Mouse (Mus musculus) retina, adult 2 months (tissue): Measurements from ENCODE around the gene Rpl32.
"Not testable (repeated sequence)": the region's sequence is repeated elsewhere in the genome, so short reads cannot be mapped to it uniquely, and the experiment has no call there.

ENCODE experiments used
- DNase-seq: peaks from one replicate; pipeline ENCODE4 v3.0.0-alpha.2; 2012; ENCODE audit warnings: low read depth, low spot score

The Rpl32 gene

DNA sequence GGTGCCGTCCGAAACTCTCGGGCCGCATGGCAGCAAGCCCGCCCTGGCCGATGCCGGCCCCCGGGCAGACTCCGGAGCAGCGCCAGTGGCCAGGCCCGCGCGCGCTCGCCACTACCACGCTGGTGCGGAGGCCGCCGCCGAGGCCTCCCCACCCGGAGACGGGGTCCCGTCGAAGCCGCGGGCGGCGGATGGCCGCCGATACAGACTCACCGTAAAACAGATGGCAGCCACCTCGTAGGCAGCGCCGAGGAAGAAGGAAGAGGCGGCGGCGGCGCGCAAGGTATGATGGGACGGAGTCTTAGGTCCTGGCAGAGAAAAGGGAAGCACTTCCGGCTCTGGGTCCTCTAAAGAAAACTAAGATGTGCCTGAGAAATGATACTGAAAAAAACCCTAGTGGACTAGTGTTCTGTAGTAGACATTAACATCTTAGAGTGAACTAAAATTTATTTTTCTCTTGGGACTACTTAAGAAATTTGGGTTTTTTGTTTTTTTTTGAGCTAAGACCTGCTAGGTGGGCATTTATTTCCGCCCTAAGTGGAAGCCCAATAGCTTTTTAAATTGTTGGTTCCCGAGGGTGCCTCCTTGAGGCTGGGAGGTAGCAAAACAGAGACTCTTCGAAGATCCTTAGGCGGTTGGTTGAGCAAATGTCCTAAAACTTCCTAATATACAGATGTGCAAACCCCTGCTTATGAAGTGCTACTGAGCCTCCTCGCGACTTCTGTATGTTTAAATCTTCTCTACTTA, at the start of gene Rpl32:
Gene Rpl32 (minus strand): TSS at position 260 of the 744 bp plus-strand sequence.
- peak; percentile 89 for DNase-seq

GRCm38 (mm10) chr6:115856361-115856745, 47.8 kb upstream of the Rpl32 start:
- no peak for DNase-seq

- DNase-seq = no peak
Observed at GRCm38 (mm10) chr6:115855733-115856360, 47.3 kb upstream of the Rpl32 start.

GRCm38 (mm10) chr6:115854432-115854831, 45.9 kb upstream of the Rpl32 start:
- no peak for DNase-seq

DNA sequence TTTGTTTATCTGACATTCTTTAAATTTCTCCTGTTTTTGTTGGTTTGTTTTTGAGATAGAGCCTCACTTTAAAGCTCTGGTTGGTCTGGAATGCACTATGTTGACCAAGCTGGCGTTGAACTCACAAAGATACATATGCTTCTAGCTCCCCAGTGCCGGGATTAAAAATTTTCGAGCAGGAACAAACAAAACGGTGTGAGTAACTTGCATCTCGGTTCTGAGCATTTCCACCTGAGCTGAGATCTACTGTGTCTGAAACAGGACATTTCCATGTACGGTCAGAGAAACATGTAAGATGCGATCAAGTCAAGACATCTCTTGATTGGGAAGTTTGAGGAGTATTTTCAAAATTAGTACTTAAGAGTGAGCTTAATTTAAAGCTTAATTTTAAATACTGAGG, 45.4 kb upstream of the Rpl32 start:
- no peak for DNase-seq

- peak; percentile 96 for DNase-seq
Observed at GRCm38 (mm10) chr6:115853091-115853813, 44.7 kb upstream of the Rpl32 start, which contains the start of the genes Mbd4 and Ift122. TSS of gene Mbd4 (minus strand) at chr6:115853371. TSS of gene Ift122 (plus strand) at chr6:115853470.

DNA sequence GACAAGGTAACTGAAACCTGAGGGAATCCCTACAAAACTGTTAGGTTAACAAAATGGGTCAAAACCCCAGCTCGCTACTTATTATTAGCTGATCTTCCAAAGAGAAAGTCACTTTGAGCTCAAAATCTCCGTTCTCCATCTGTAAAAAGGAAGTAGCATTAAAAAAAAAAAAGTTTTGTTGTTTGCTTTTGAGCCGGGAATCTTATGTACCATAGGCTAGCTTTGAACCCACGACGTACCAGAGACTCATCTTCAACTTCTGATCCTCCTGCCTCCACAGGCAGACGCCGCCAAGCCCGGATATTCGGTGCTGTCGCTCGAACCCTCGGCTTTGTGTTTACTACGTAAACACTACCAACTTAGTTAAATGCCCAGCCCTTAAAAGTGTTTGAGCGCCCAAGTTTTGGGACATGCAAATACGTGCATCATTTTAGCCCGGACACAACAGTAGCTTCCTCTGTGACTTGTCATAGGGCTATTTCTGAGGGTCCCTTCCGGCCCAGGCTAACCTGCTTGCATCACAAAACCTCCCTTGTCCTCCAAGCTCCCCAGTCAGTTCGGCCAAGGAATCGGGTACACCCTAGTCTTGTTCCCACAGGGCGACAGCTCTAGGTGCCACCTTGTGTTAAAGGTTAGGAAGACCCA, 44.0 kb upstream of the Rpl32 start:
- DNase-seq = no peak

- DNase-seq = no peak
Observed at GRCm38 (mm10) chr6:115848598-115849304, 40.2 kb upstream of the Rpl32 start.

DNA sequence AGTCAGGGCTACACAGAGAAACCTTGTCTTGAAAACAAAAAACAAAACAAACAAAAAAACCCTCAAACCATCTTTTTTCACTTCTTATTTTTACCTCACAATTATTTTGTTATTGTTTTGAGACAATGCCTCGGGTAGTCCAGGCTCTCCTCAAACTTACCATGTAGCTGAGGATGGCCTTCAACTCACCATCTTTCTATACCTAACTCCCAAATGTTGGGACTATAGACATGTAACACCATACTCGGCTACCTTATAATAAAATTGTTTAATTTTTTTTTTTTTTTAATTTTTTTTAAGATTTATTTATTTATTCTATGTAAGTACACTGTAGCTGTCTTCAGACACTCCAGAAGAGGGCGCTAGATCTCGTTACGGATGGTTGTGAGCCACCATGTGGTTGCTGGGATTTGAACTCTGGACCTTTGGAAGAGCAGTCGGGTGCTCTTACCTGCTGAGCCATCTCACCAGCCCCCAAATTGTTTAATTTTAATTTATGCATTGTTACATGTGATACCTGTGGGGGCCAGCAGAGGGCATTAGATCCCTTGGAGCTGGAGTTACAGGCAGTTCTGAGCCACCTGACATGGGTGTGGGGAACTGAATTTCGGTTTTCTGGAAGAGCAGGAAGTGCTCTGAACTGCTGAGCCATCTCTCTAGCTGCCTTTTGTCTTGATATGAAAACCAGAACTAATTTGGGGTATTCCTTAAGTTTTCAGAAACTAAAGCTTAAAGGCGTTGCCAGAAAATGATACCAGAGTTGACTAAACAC, 38.3 kb upstream of the Rpl32 start:
- no peak for DNase-seq

- no peak for DNase-seq
Observed at GRCm38 (mm10) chr6:115845006-115845405, 36.5 kb upstream of the Rpl32 start.

DNA sequence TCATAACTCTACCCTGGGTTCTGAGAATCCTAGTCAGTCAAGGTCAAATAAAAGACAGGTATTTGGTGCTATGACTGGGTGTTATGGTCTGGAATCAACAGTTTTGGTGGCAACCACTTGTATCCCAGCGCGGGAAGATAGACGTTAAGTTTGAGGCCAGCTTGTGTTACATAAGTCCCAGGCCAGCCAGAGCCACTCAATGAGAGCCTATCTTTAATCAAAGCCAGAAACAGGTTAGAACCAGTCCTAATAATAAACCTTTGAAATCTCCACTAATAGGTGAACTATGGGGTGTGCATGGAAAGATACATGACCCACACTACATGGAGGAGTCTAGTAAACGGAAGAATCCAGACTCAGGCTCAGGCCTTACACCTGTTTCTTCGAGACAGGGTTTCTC, 30.2 kb upstream of the Rpl32 start:
- DNase-seq = no peak

DNA sequence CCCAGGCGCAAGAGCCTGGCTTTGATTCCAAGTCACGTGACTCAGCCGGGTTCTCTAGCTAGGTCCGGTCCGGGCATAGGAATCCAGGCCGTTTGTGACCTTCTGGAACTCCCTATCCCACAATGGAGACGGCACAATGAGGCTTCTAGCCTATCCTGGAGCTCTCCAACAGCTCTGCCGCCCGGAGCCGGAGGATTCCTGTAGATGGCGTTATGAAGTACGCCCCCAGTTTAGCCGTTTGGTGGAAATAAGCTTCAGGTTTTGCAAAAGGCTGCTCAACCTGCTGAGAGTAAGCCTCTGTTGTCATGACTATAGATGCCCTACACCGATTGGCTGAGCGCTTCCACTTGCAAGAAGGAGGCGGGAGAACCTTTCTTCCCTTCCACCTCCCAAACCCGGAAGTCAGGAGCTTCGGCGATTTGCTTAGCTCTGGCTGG, 29.6 kb upstream of the Rpl32 start, which contains the start of gene Efcab12:
Gene Efcab12 (minus strand): TSS at position 252 of the 437 bp plus-strand sequence.
- peak; percentile 40 for DNase-seq

GRCm38 (mm10) chr6:115833861-115834260, 25.3 kb upstream of the Rpl32 start:
- no peak for DNase-seq

GRCm38 (mm10) chr6:115832152-115832850, 23.8 kb upstream of the Rpl32 start:
- DNase-seq = no peak

DNA sequence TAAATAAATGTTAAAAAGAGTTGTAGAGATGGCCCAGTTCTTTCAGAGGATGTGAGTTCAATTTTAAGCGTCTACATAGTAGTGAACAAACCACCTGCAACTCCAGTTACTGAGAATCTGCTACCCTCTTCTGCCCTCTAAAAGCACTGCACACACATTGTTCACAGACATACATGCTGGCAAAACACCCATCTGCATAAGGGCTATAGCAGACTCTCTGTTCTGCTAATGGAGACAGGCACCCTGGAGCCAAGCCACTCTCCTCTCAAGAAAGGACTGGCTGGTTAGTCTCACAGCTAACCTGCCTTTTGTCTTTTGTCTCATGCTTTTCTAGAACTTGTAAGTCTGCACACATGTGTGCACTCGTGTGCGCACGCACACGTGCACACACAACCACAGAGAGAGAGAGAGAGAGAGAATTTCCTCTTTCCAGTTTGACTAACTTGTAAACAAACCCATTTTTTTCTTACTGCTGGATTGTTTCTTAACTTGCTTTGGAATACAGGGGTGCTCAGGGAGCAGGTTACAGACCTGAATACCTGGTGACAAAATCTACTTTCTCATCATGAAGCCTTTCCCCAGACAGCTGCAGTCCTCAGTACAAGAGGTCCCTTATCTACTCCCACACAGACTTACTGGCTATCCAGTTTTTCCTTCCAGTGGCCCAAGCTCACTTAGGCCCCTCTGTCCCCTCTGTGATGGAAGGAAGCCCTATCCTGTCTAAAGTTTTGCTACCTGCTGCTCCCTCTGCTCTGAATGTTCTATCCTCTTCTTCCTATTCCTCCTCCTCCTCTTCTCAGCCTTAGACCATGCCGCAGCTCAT, 22.4 kb upstream of the Rpl32 start:
- DNase-seq = no peak

- DNase-seq = not testable (repeated sequence)
Observed at GRCm38 (mm10) chr6:115823850-115824464, 15.4 kb upstream of the Rpl32 start.

DNA sequence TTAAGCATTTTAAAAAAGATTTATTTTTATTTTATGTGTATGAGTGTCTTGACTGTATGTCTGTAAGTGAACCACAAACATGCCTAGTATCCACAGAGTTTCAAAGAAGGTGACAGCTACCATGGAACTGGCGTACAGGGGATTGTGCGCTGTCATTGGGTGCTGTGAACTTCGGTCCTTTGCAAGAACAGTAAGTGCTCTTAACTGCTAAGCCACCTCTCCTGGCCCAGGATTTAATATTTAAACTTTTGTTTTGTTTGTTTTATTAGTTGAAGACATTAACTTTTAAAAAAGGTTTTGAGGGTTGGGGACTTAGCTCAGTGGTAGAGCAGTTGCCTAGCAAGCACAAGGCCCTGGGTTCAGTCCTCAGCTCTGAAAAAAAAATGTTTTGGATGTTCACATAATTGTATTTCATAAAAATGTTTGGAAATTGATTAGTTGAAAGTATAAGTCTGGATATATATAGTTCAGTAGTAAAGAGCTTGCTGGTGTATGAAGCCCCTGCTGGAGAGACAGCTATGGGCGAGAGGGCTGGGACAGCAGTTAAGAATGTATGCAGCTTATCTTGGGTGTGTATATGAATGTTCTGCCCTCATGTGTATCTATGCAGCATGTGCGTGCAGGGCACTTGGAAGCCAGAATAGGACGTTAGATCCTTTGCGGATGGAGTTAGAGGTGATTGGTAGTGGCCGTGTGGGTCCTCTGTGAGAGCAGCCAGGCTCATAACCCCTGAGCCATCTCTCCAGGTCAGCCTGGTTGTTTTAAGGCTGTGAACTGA, 12.9 kb upstream of the Rpl32 start:
- no peak for DNase-seq

DNA sequence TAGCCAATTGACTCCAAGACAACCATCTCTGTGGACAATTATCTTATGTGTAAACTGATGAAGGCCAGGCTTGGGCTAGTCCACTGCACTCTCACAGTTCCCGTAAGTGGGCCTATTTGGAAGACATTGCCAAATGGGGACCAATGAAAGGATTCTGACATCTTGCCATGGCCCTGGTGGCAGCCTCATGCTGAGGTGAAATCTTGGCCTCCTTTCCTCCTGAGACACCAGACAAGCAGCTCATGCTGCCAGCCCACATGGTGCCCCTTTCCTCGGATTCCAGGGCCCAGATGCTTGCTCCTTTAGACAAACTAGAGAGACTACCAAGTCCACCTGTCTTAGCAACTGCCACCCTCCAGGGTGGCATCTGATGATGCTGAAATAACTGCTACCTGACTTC, 9.6 kb upstream of the Rpl32 start:
- DNase-seq = no peak
